Mouse (Mus musculus) small intestine, adult 2 months (tissue): Measurements from ENCODE around the gene Ccdc61.

Experiments
- CTCF ChIP-seq: fragments of 200-500 bp; IDR thresholded peaks from 2 replicates; pipeline ENCODE4 v1.5.1; 2012; ENCODE audit warnings: low read depth, mild to moderate bottlenecking, control low read depth, inconsistent platforms, low read length, moderate library complexity, mixed read lengths; ENCODE audit not compliant: insufficient replicate concordance, insufficient read length; ENCODE audit errors: extremely low read depth
- POLR2A ChIP-seq: fragments of 200-500 bp; IDR thresholded peaks from 2 replicates; pipeline ENCODE4 v1.6.1; 2012; ENCODE audit warnings: low read depth, mild to moderate bottlenecking, control low read depth, inconsistent platforms, low read length, moderate library complexity

DNA sequence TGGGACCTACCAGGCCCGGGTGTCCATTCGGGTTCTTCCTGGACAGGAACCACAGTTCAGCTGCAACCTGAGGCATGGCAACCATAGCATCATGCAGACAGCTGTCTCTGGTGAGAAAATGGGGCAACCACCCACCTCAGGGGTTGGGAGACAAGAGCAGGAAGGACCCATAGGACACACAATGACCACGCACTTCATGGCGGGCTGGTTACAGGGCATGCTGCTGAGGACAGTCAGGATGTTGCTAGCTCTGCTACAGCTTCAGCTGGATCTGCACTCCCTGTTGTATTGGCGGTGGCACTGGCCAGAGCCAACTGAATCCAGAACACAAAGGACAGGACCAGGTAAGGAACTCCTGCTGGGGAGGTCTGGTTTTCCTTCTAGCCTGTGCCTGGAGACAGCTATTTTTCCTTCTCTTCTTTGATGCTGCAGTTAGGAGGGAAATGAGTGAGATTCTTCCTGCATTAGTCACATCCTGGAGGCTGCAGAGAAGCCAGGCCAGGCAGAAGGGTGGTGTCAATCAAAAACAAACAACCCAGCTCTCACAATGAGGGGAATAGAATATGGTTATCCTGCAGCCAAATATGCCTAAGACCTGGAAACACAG, 51.8 kb downstream of the Ccdc61 start:
- TF ChIP-seq CTCF (no peak), POLR2A (no peak)
